Mouse (Mus musculus) spleen, adult 2 months (tissue): ENCODE data around the gene H6pd. TPM values are rescaled to one million over a fixed set of nuclear protein-coding genes. Genes with fewer than 3 reads are reported as not detected.

ENCODE experiments used
- DNase-seq, 2 experiments: peaks; one replicate each; pipeline versions ENCODE4 v3.0.0 to v3.0.0-alpha.2; 2012 to 2021; ENCODE audit warnings: low spot score in 2 of 2, low read depth in 1 of 2
- H3K27ac ChIP-seq: fragments of 200-500 bp; 2 replicates; pipeline ENCODE4 v1.5.1; 2012; ENCODE audit warnings: low read length, inconsistent platforms; ENCODE audit not compliant: insufficient read depth
- H3K27me3 ChIP-seq: fragments of 200-500 bp; 2 replicates; pipeline ENCODE4 v1.6.1; 2012; ENCODE audit warnings: mild to moderate bottlenecking, moderate library complexity, low read length, inconsistent platforms; ENCODE audit not compliant: control insufficient read depth, insufficient read depth
- H3K36me3 ChIP-seq: fragments of 200-500 bp; 2 replicates; pipeline ENCODE4 v1.6.1; 2012; ENCODE audit warnings: mild to moderate bottlenecking, low read length, inconsistent platforms; ENCODE audit not compliant: control insufficient read depth, insufficient read depth
- H3K4me1 ChIP-seq: fragments of 200-500 bp; 2 replicates; pipeline ENCODE4 v1.6.1; 2011; ENCODE audit warnings: inconsistent platforms; ENCODE audit not compliant: control insufficient read depth, insufficient read depth, insufficient read length
- H3K4me3 ChIP-seq: fragments of 200-500 bp; 2 replicates; pipeline ENCODE4 v1.5.1; 2011; ENCODE audit warnings: mild to moderate bottlenecking, inconsistent platforms; ENCODE audit not compliant: insufficient read depth, insufficient read length; ENCODE audit errors: extremely low read depth
- CTCF ChIP-seq: fragments of 200-500 bp; IDR thresholded peaks from 2 replicates; pipeline ENCODE4 v1.5.1; 2011; ENCODE audit warnings: mild to moderate bottlenecking, inconsistent platforms; ENCODE audit not compliant: insufficient read depth, insufficient read length, insufficient replicate concordance; ENCODE audit errors: extremely low read depth
- POLR2A ChIP-seq: fragments of 200-500 bp; IDR thresholded peaks from 2 replicates; pipeline ENCODE4 v1.6.1; 2011; ENCODE audit warnings: low read depth, low read length, inconsistent platforms
- WGBS: fragments of 180-500 bp; shearing (Covaris S2); methylation state at CpG from one replicate; pipeline ENCODE4 v1.1.7; 2018; 5-methylcytosine and 5-hydroxymethylcytosine counted together
- polyA plus RNA-seq: library from polyadenylated mRNA; depleted of rRNA; stranded (reverse); fragments of >200 nt; gene quantifications from 2 replicates; pipeline ENCODE4 v1.2.3, GENCODE M21; 2012

The H6pd gene
- polyA plus RNA-seq, 1 experiment = 36.1 TPM

GRCm38 (mm10) chr4:150023518-150023917, 14.7 kb upstream of the H6pd start:
- TF ChIP-seq CTCF = no peak
- no peak for TF ChIP-seq POLR2A
- no peaks in the 10 kb centered on the region for H3K4me1 ChIP-seq
- no peak overlapping the region for H3K27ac ChIP-seq
- H3K36me3 ChIP-seq = no peaks in the 10 kb centered on the region
- no peaks in the 10 kb centered on the region for H3K27me3 ChIP-seq
- DNase-seq = no peak
- no peak overlapping the region for H3K4me3 ChIP-seq
- WGBS = 80% methylated on average over 7 of the region's 7 CpGs

- Histone ChIP-seq H3K4me3 (no peak overlapping the region), H3K4me1 (no peaks in the 10 kb centered on the region), H3K27ac (no peak overlapping the region), H3K36me3 (no peaks in the 10 kb centered on the region), H3K27me3 (no peaks in the 10 kb centered on the region)
- no peak for TF ChIP-seq POLR2A
- no peak for TF ChIP-seq CTCF
- no peak for DNase-seq
- WGBS = 93% methylated on average over 15 of the region's 15 CpGs
Measured at GRCm38 (mm10) chr4:150019741-150020380, 11.0 kb upstream of the H6pd start.

GRCm38 (mm10) chr4:150015436-150015835, 6.6 kb upstream of the H6pd start:
- Histone ChIP-seq H3K36me3 (no peaks in the 10 kb centered on the region), H3K27me3 (no peaks in the 10 kb centered on the region), H3K27ac (no peak overlapping the region), H3K4me1 (no peaks in the 10 kb centered on the region; the same call in 1 of the 2 replicates), H3K4me3 (no peak overlapping the region)
- 48% methylated on average over 7 of the region's 7 CpGs for WGBS
- DNase-seq = no peak
- TF ChIP-seq CTCF (no peak), POLR2A (no peak)

- TF ChIP-seq CTCF = no peak
- TF ChIP-seq POLR2A = no peak
- 90% methylated on average over 4 of the region's 4 CpGs for WGBS
- no peak overlapping the region for H3K27ac ChIP-seq
- H3K27me3 ChIP-seq = no peaks in the 10 kb centered on the region
- no peaks in the 10 kb centered on the region for H3K36me3 ChIP-seq
- no peak overlapping the region for H3K4me3 ChIP-seq
- H3K4me1 ChIP-seq = peaks cover 8% of the 10 kb centered on the region; the same call in 1 of the 2 replicates
- DNase-seq = no peak
Measured at GRCm38 (mm10) chr4:150014378-150015091, 5.7 kb upstream of the H6pd start.

- no peak overlapping the region for H3K4me3 ChIP-seq
- 80% methylated on average over 5 of the region's 5 CpGs for WGBS
- H3K27me3 ChIP-seq = no peaks in the 10 kb centered on the region
- TF ChIP-seq CTCF (no peak), POLR2A (no peak)
- peaks cover 8% of the 10 kb centered on the region; the same call in 1 of the 2 replicates for H3K4me1 ChIP-seq
- H3K36me3 ChIP-seq = no peaks in the 10 kb centered on the region
- no peak for DNase-seq
- H3K27ac ChIP-seq = no peak overlapping the region
Measured at GRCm38 (mm10) chr4:150013805-150014204, 5.0 kb upstream of the H6pd start.

GRCm38 (mm10) chr4:150013186-150013690, 4.4 kb upstream of the H6pd start:
- DNase-seq = no peak
- TF ChIP-seq POLR2A (no peak), CTCF (no peak)
- Histone ChIP-seq H3K36me3 (no peaks in the 10 kb centered on the region), H3K27ac (no peak overlapping the region), H3K4me1 (peaks cover 10% of the 10 kb centered on the region; the same call in 1 of the 2 replicates), H3K27me3 (no peaks in the 10 kb centered on the region), H3K4me3 (no peak overlapping the region)
- 89% methylated on average over 8 of the region's 8 CpGs for WGBS
